Mouse (Mus musculus) CH12.LX (cell line): Measurements from ENCODE around the gene Bcl2l14. TPM values are rescaled to one million over a fixed set of nuclear protein-coding genes. Genes with fewer than 3 reads are reported as not detected.
A peak's percentile ranks its signal among the peaks of the same experiment; 100 is the strongest.

ENCODE experiments used
- DNase-seq: peaks from one replicate; pipeline ENCODE4 v3.0.0-alpha.2; 2013; ENCODE audit errors: extremely low read depth
- H3K27ac ChIP-seq: 2 replicates; pipeline ENCODE4 v1.5.1; 2012; ENCODE audit warnings: low read depth, mild to moderate bottlenecking, control low read depth, moderate library complexity; ENCODE audit not compliant: insufficient read depth
- H3K27me3 ChIP-seq: replicated peaks from 2 replicates; pipeline ENCODE3; 2012; ENCODE audit warnings: inconsistent platforms
- H3K36me3 ChIP-seq, 2 experiments: replicated peaks in 1 of 2; 2 replicates each; pipeline versions ENCODE3 to v1.6.1; 2012; ENCODE audit warnings: inconsistent platforms in 1 of 2, low read length in 1 of 2, mild to moderate bottlenecking in 1 of 2, mixed read lengths in 1 of 2, moderate library complexity in 1 of 2; ENCODE audit not compliant: control insufficient read depth in 1 of 2, insufficient read depth in 1 of 2
- H3K4me1 ChIP-seq, 2 experiments: 2 replicates each; pipeline ENCODE4 v1.6.1; 2012; ENCODE audit warnings: inconsistent platforms in 1 of 2, moderate library complexity in 1 of 2; ENCODE audit not compliant: insufficient read depth in 2 of 2, control insufficient read depth in 1 of 2
- H3K4me2 ChIP-seq: 2 replicates; pipeline ENCODE4 v1.6.1; 2012; ENCODE audit warnings: low read depth, mild to moderate bottlenecking, control low read depth; ENCODE audit not compliant: poor library complexity, insufficient read depth, severe bottlenecking
- H3K4me3 ChIP-seq, 3 experiments: fragments of 150-350 bp in 1 of 3; sonication (generic) in 1 of 3; replicated peaks in 1 of 3; 2 replicates each; pipeline versions ENCODE3 to v1.5.1; 2011 to 2012; ENCODE audit warnings: low read depth in 2 of 3, low read length in 2 of 3, mild to moderate bottlenecking in 2 of 3, moderate library complexity in 2 of 3, control low read depth in 1 of 3, improper control_type of control experiment in 1 of 3, inconsistent platforms in 1 of 3, mixed read lengths in 1 of 3; ENCODE audit not compliant: poor library complexity in 1 of 3
- H3K79me2 ChIP-seq: replicated peaks from 2 replicates; pipeline ENCODE4 v1.6.1; 2012; ENCODE audit warnings: mild to moderate bottlenecking, moderate library complexity; ENCODE audit not compliant: control insufficient read depth, poor library complexity, insufficient read depth, severe bottlenecking; ENCODE audit errors: extremely low read depth
- H3K9ac ChIP-seq: 2 replicates; pipeline ENCODE4 v1.6.1; 2012; ENCODE audit warnings: low read depth, mild to moderate bottlenecking, control low read depth, moderate library complexity; ENCODE audit not compliant: insufficient read depth
- H3K9me3 ChIP-seq: replicated peaks from 2 replicates; pipeline ENCODE3; 2012; ENCODE audit warnings: low read length, inconsistent platforms, mixed read lengths
- BHLHE40 ChIP-seq: IDR thresholded peaks from 2 replicates; pipeline ENCODE4 v1.6.1; 2011; ENCODE audit warnings: mild to moderate bottlenecking, low read depth, low read length, improper control_type of control experiment
- CHD1 ChIP-seq: IDR thresholded peaks from 2 replicates; pipeline ENCODE4 v1.6.1; 2012; ENCODE audit warnings: low read depth, low read length, improper control_type of control experiment, inconsistent platforms
- ELF1 ChIP-seq: IDR thresholded peaks from 2 replicates; pipeline ENCODE4 v1.6.1; 2014; ENCODE audit warnings: low read depth, mild to moderate bottlenecking, inconsistent platforms, low read length, improper control_type of control experiment
- GABPA ChIP-seq: IDR thresholded peaks from 2 replicates; pipeline ENCODE4 v1.6.1; 2012; ENCODE audit warnings: low read depth, low read length, improper control_type of control experiment, inconsistent platforms; ENCODE audit not compliant: insufficient replicate concordance
- IRF4 ChIP-seq: IDR thresholded peaks from 2 replicates; pipeline ENCODE4 v1.6.1; 2014; ENCODE audit warnings: low read depth, mild to moderate bottlenecking, inconsistent platforms, low read length, improper control_type of control experiment
- MAX ChIP-seq: IDR thresholded peaks from 2 replicates; pipeline ENCODE4 v1.6.1; 2011; ENCODE audit warnings: low read length, improper control_type of control experiment
- MAZ ChIP-seq: IDR thresholded peaks from 2 replicates; pipeline ENCODE4 v1.6.1; 2012; ENCODE audit warnings: low read depth, mild to moderate bottlenecking, inconsistent platforms, low read length, improper control_type of control experiment, moderate library complexity
- MEF2A ChIP-seq: IDR thresholded peaks from 2 replicates; pipeline ENCODE4 v1.6.1; 2014; ENCODE audit warnings: low read depth, mild to moderate bottlenecking, inconsistent platforms, low read length, improper control_type of control experiment, borderline replicate concordance
- POLR2AphosphoS2 ChIP-seq: IDR thresholded peaks from 2 replicates; pipeline ENCODE4 v1.6.1; 2011; ENCODE audit warnings: low read depth, low read length, improper control_type of control experiment
- SIN3A ChIP-seq: IDR thresholded peaks from 2 replicates; pipeline ENCODE4 v1.6.1; 2012; ENCODE audit warnings: low read length, improper control_type of control experiment, inconsistent platforms
- SMC3 ChIP-seq: IDR thresholded peaks from 2 replicates; pipeline ENCODE4 v1.6.1; 2011; ENCODE audit warnings: low read depth, low read length, improper control_type of control experiment
- TCF12 ChIP-seq: IDR thresholded peaks from 2 replicates; pipeline ENCODE4 v1.6.1; 2014; ENCODE audit warnings: low read depth, mild to moderate bottlenecking, inconsistent platforms, low read length, improper control_type of control experiment
- USF1 ChIP-seq: IDR thresholded peaks from 2 replicates; pipeline ENCODE4 v1.6.1; 2014; ENCODE audit warnings: low read depth, mild to moderate bottlenecking, inconsistent platforms, low read length, improper control_type of control experiment
- ZMIZ1 ChIP-seq: IDR thresholded peaks from 2 replicates; pipeline ENCODE4 v1.6.1; 2012; ENCODE audit warnings: low read depth, mild to moderate bottlenecking, inconsistent platforms, low read length, improper control_type of control experiment
- ZNF384 ChIP-seq: IDR thresholded peaks from 2 replicates; pipeline ENCODE4 v1.6.1; 2012; ENCODE audit warnings: low read depth, low read length, improper control_type of control experiment, inconsistent platforms
- dilution Hi-C: fragments of 300-500 bp; cut with MboI; formaldehyde crosslinking; loops from 2 replicates; pipeline ENCODE4 v1.14.3; 2020; ENCODE audit warnings: low sequenced_read_pairs; ENCODE audit not compliant: extremely low pct_unique_long_range_greater_than_20kb, extremely low pct_ligation_motif_present
- in situ Hi-C: fragments of 300-500 bp; cut with MboI; formaldehyde crosslinking; loops from 3 replicates; pipeline ENCODE4 v1.14.3; 2019; ENCODE audit warnings: low sequenced_read_pairs, low pct_ligation_motif_present, low pct_unique_long_range_greater_than_20kb, mixed read lengths
- polyA plus RNA-seq: library from polyadenylated mRNA; unstranded; fragments of >175 nt; gene quantifications from 2 replicates; pipeline ENCODE4 v1.2.1, GENCODE M21; 2012; ENCODE audit warnings: low read depth; ENCODE audit not compliant: insufficient read length
- total RNA-seq, 2 experiments: library from RNA; depleted of rRNA; stranded (reverse); fragments of 300-350 nt in 1 of 2; fragments of >200 nt in 1 of 2; gene quantifications; 2 replicates each; pipeline ENCODE4 v1.2.3; 2012 to 2014

Bcl2l14 gene
- total and polyA plus RNA-seq, 3 experiments, result 0.93 to 4.4 (median 3.0) TPM

DNA sequence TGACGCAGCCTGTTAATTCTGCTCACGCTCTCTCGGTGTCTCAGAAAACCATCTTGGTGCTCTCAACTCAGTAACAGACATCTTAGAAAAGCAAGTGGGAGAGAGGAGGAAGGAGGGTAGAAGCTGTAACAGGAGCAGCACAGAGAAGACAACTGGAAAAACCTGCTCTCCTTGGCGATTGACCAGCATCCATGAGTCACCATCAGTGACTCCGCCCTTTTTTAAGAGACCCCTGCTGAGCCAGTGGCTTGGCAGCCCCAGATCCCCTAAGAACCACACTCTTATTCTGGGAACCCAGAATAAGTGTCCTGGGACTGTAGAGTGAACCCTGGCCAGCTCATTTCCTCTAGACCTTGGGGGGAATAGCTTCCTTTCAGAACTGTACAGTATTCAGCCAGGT lies 11.1 kb downstream of the Bcl2l14 start:
- Histone ChIP-seq H3K4me1 (peaks cover 0 to 5% of the 10 kb centered on the region in 2 experiments; a peak in 1 of 4 replicates), H3K9ac (no peak overlapping the region), H3K4me3 (no peak overlapping the region), H3K4me2 (no peak overlapping the region), H3K27me3 (peaks cover 5% of the 10 kb centered on the region), H3K36me3 (no peaks in the 10 kb centered on the region), H3K27ac (no peak overlapping the region), H3K79me2 (no peaks in the 10 kb centered on the region), H3K9me3 (no peaks in the 10 kb centered on the region)
- no peak for TF ChIP-seq MAZ
- TF ChIP-seq ELF1, result no peak
- TF ChIP-seq POLR2AphosphoS2, result no peak
- no peak for TF ChIP-seq GABPA
- no peak for TF ChIP-seq MAX
- no peak for TF ChIP-seq TCF12
- TF ChIP-seq BHLHE40, result no peak
- TF ChIP-seq ZMIZ1, result no peak
- TF ChIP-seq SMC3, result no peak
- no peak for TF ChIP-seq CHD1
- TF ChIP-seq IRF4, result no peak
- no peak for TF ChIP-seq MEF2A
- in situ Hi-C loops (no loop called here), dilution Hi-C loops (no loop called here)
- no peak for DNase-seq

DNA sequence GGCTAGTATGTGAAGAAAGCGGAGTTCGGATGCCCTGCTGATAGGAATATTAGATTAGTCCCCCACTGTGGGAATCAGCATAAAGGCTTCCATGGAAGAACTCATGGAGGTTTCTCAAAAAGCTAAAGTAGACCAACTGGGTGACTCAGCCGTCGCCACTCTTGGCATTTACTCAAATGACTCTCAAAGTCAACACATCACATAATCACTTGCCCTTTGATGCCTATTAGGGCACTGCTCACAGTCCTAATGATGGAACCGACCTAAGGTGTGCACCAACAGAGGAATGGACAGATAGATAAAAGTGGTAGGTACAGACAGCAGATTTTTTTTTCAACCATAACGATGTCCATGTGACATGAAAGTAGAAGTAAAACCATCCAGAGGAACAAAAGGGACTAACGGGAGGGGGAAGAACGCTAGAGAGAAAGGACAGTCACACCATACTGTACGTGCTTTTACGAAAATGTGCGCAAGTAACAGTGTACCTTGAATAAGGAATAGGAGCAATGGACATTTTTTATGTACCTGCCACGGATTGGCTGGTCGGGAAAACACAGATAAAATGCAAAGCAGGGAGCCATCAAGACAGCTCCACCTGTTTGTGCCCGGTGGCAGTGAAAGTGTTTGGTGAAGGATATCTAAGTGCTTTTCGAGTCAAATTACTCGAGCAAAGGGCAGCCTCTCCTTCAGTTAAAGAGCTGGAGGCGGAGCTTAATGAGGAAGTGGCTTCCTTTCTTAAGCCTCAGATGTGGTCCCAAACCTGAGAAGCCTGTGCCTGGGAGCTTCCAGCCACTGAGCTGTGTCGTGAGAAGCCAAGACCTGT lies 17.8 kb downstream of the Bcl2l14 start:
- Histone ChIP-seq H3K79me2 (no peaks in the 10 kb centered on the region), H3K27me3 (peaks cover 5% of the 10 kb centered on the region), H3K9ac (0 out of 2 replicates have a peak overlapping the region, but pooled peaks have one; percentile 19), H3K4me3 (peak overlapping the region; percentile 21 to 38 (median 31)), H3K36me3 (no peaks in the 10 kb centered on the region), H3K4me2 (peak overlapping the region; percentile 90), H3K4me1 (peaks cover 4 to 25% of the 10 kb centered on the region in 2 experiments; a peak in 3 of 4 replicates), H3K9me3 (no peaks in the 10 kb centered on the region), H3K27ac (no peak overlapping the region)
- dilution Hi-C loops, result no loop called here
- peak; percentile 66 for DNase-seq
- TF ChIP-seq BHLHE40 (peak; percentile 30; the same call in 1 of the 2 replicates), SIN3A (0 out of 2 replicates have a peak, but pooled peaks have one; percentile 36), ZNF384 (peak; percentile 50; the same call in 1 of the 2 replicates), ELF1 (peak; percentile 75), USF1 (no peak), MAX (no peak)
- in situ Hi-C loops, result no loop called here
